Mouse (Mus musculus) neural tube, embryonic 12.5 days (tissue): ENCODE results near the gene Agtrap. TPM values are rescaled to one million over a fixed set of nuclear protein-coding genes. Genes with fewer than 3 reads are reported as not detected.
"Not testable (repeated sequence)": the region's sequence is repeated elsewhere in the genome, so short reads cannot be mapped to it uniquely, and the experiment has no call there.

Source experiments
- ATAC-seq: fragments of 200-750 bp; cut with Nextera tagmentation; 2 replicates; pipeline ENCODE4 v1.8.0; 2017; ENCODE audit warnings: low read depth, mild to moderate bottlenecking, moderate TSS enrichment, moderate library complexity; ENCODE audit not compliant: low FRiP score
- H3K27ac ChIP-seq: fragments of 300-500 bp; sonication (generic); 2 replicates; pipeline ENCODE4 v1.5.1; 2016
- H3K27me3 ChIP-seq: fragments of 300-500 bp; sonication (generic); replicated peaks from 2 replicates; pipeline ENCODE4 v1.6.1; 2016; ENCODE audit warnings: mild to moderate bottlenecking
- H3K36me3 ChIP-seq: fragments of 300-500 bp; sonication (generic); 2 replicates; pipeline ENCODE4 v1.6.1; 2016; ENCODE audit warnings: mild to moderate bottlenecking
- H3K4me1 ChIP-seq: fragments of 300-500 bp; sonication (generic); 2 replicates; pipeline ENCODE4 v1.6.1; 2016
- H3K4me2 ChIP-seq: fragments of 300-500 bp; sonication (generic); replicated peaks from 2 replicates; pipeline ENCODE4 v1.6.1; 2016; ENCODE audit warnings: mild to moderate bottlenecking
- H3K4me3 ChIP-seq: fragments of 300-500 bp; sonication (generic); 2 replicates; pipeline ENCODE4 v1.5.1; 2016
- H3K9ac ChIP-seq: fragments of 300-500 bp; sonication (generic); 2 replicates; pipeline ENCODE4 v1.6.1; 2016; ENCODE audit warnings: mild to moderate bottlenecking
- H3K9me3 ChIP-seq: fragments of 300-500 bp; sonication (generic); 2 replicates; pipeline ENCODE4 v1.6.1; 2016; ENCODE audit warnings: mild to moderate bottlenecking
- WGBS: fragments of 180-500 bp; shearing (Covaris S2); methylation state at CpG from one replicate; pipeline ENCODE4 v1.1.7; 2016; 5-methylcytosine and 5-hydroxymethylcytosine counted together
- polyA plus RNA-seq: library from polyadenylated mRNA; unstranded; fragments of >200 nt; fragmentation: Nextera tagmentation; extraction: Ambion mirVana; gene quantifications from 2 replicates; pipeline ENCODE4 v1.2.1, GENCODE M21; 2016

Gene Agtrap
- polyA plus RNA-seq, 1 experiment from 2014 or later = 10.2 TPM

GRCm38 (mm10) chr4:148053417-148053920 lies 34.4 kb downstream of the Agtrap start:
- 95% methylated on average over 12 of the region's 12 CpGs for WGBS
- Histone ChIP-seq H3K27ac (no peak overlapping the region), H3K36me3 (peaks cover 98% of the 10 kb centered on the region), H3K4me3 (no peak overlapping the region), H3K27me3 (no peaks in the 10 kb centered on the region), H3K4me2 (no peak overlapping the region), H3K9ac (no peak overlapping the region), H3K9me3 (no peaks in the 10 kb centered on the region), H3K4me1 (no peaks in the 10 kb centered on the region)
- no peak for ATAC-seq

GRCm38 (mm10) chr4:148052976-148053375 lies 34.9 kb downstream of the Agtrap start:
- H3K4me2 ChIP-seq = no peak overlapping the region
- no peaks in the 10 kb centered on the region for H3K27me3 ChIP-seq
- H3K9me3 ChIP-seq = no peaks in the 10 kb centered on the region
- H3K4me1 ChIP-seq = no peaks in the 10 kb centered on the region
- no peak overlapping the region for H3K4me3 ChIP-seq
- WGBS = 93% methylated on average over 2 of the region's 2 CpGs
- H3K36me3 ChIP-seq = peaks cover 98% of the 10 kb centered on the region
- no peak overlapping the region for H3K27ac ChIP-seq
- H3K9ac ChIP-seq = no peak overlapping the region
- no peak for ATAC-seq

- 88% methylated on average over 11 of the region's 11 CpGs for WGBS
- Histone ChIP-seq H3K4me2 (no peak overlapping the region), H3K9me3 (no peaks in the 10 kb centered on the region), H3K4me3 (no peak overlapping the region), H3K9ac (no peak overlapping the region), H3K4me1 (no peaks in the 10 kb centered on the region), H3K36me3 (peaks cover 92% of the 10 kb centered on the region), H3K27me3 (no peaks in the 10 kb centered on the region), H3K27ac (no peak overlapping the region)
- ATAC-seq = no peak
Measured at GRCm38 (mm10) chr4:148051886-148052285, 35.9 kb downstream of the Agtrap start.

GRCm38 (mm10) chr4:148051046-148051776 lies 36.6 kb downstream of the Agtrap start:
- WGBS = 94% methylated on average over 13 of the region's 13 CpGs
- H3K27ac ChIP-seq = no peak overlapping the region
- no peak overlapping the region for H3K9ac ChIP-seq

GRCm38 (mm10) chr4:148050396-148050914 lies 37.4 kb downstream of the Agtrap start:
- peaks cover 82% of the 10 kb centered on the region for H3K36me3 ChIP-seq
- H3K9me3 ChIP-seq, H3K27me3 ChIP-seq, H3K4me2 ChIP-seq, H3K27ac ChIP-seq, H3K4me3 ChIP-seq, H3K9ac ChIP-seq, H3K4me1 ChIP-seq, ATAC-seq: not testable (repeated sequence)
- WGBS = 95% methylated on average over 3 of the region's 3 CpGs

More at GRCm38 (mm10) chr4:148051046-148051776, 36.6 kb downstream of the Agtrap start:
- no peak for ATAC-seq
- Histone ChIP-seq H3K36me3 (peaks cover 86% of the 10 kb centered on the region), H3K9me3 (no peaks in the 10 kb centered on the region), H3K4me3 (no peak overlapping the region), H3K4me2 (no peak overlapping the region), H3K27me3 (no peaks in the 10 kb centered on the region), H3K4me1 (no peaks in the 10 kb centered on the region)

- no peak overlapping the region for H3K4me2 ChIP-seq
- no peaks in the 10 kb centered on the region for H3K27me3 ChIP-seq
- H3K9me3 ChIP-seq = no peaks in the 10 kb centered on the region
- H3K36me3 ChIP-seq = peaks cover 67% of the 10 kb centered on the region
- no peak overlapping the region for H3K4me3 ChIP-seq
- no peak overlapping the region for H3K27ac ChIP-seq
- 80% methylated on average over 4 of the region's 4 CpGs for WGBS
- H3K9ac ChIP-seq = no peak overlapping the region
- H3K4me1 ChIP-seq = peaks cover 18% of the 10 kb centered on the region
- ATAC-seq = no peak
Measured at GRCm38 (mm10) chr4:148046450-148047031, 41.3 kb downstream of the Agtrap start.

GRCm38 (mm10) chr4:148044113-148044512 lies 43.7 kb downstream of the Agtrap start:
- H3K9me3 ChIP-seq = no peaks in the 10 kb centered on the region
- H3K27me3 ChIP-seq = no peaks in the 10 kb centered on the region
- peaks cover 42% of the 10 kb centered on the region for H3K4me1 ChIP-seq
- no peak overlapping the region for H3K4me3 ChIP-seq
- H3K4me2 ChIP-seq = no peak overlapping the region
- 84% methylated on average over 2 of the region's 2 CpGs for WGBS
- H3K27ac ChIP-seq = no peak overlapping the region
- H3K9ac ChIP-seq = no peak overlapping the region
- ATAC-seq = no peak
- H3K36me3 ChIP-seq = peaks cover 44% of the 10 kb centered on the region

GRCm38 (mm10) chr4:148043327-148043726 lies 44.5 kb downstream of the Agtrap start:
- H3K4me1 ChIP-seq = peaks cover 42% of the 10 kb centered on the region
- peaks cover 36% of the 10 kb centered on the region for H3K36me3 ChIP-seq
- ATAC-seq = not testable (repeated sequence)

GRCm38 (mm10) chr4:148041611-148042191 lies 46.1 kb downstream of the Agtrap start:
- H3K9ac ChIP-seq = peak overlapping the region; percentile 64
- peaks cover 49% of the 10 kb centered on the region for H3K4me1 ChIP-seq
- H3K4me2 ChIP-seq = peak overlapping the region; percentile 89
- H3K36me3 ChIP-seq = peaks cover 27% of the 10 kb centered on the region
- peak overlapping the region; percentile 68; the same call in 1 of the 2 replicates for H3K27ac ChIP-seq
- 5% methylated on average over 16 of the region's 16 CpGs for WGBS
- H3K27me3 ChIP-seq = no peaks in the 10 kb centered on the region
- no peak for ATAC-seq
- H3K4me3 ChIP-seq = peak overlapping the region; percentile 45
- H3K9me3 ChIP-seq = no peaks in the 10 kb centered on the region

More at GRCm38 (mm10) chr4:148043327-148043726, 44.5 kb downstream of the Agtrap start:
- H3K4me2 ChIP-seq = peak overlapping the region; percentile 89; the same call in 1 of the 2 replicates
- not testable (repeated sequence) for H3K4me3 ChIP-seq, H3K27ac ChIP-seq, H3K9ac ChIP-seq, H3K27me3 ChIP-seq, H3K9me3 ChIP-seq
- WGBS = 86% methylated on average over 7 of the region's 8 CpGs

GRCm38 (mm10) chr4:148040933-148041610 lies 46.8 kb downstream of the Agtrap start:
- Histone ChIP-seq H3K9ac (peak overlapping the region; percentile 64), H3K9me3 (no peaks in the 10 kb centered on the region), H3K27ac (peak overlapping the region; percentile 68), H3K36me3 (peaks cover 31% of the 10 kb centered on the region), H3K4me2 (peak overlapping the region; percentile 89), H3K27me3 (no peaks in the 10 kb centered on the region), H3K4me3 (peak overlapping the region; percentile 45), H3K4me1 (peaks cover 49% of the 10 kb centered on the region)
- under 1% methylated on average over 19 of the region's 19 CpGs for WGBS
- peak; percentile 39 for ATAC-seq

GRCm38 (mm10) chr4:148040029-148040830 lies 47.6 kb downstream of the Agtrap start:
- no peaks in the 10 kb centered on the region for H3K27me3 ChIP-seq
- peak overlapping the region; percentile 45 for H3K4me3 ChIP-seq
- H3K9me3 ChIP-seq = no peaks in the 10 kb centered on the region
- whole genome bisulfite sequencing = 62% methylated on average over 15 of the region's 15 CpGs
- ATAC-seq = no peak
- peak overlapping the region; percentile 64 for H3K9ac ChIP-seq
- H3K27ac ChIP-seq = peak overlapping the region; percentile 68; the same call in 1 of the 2 replicates
- peaks cover 49% of the 10 kb centered on the region for H3K4me1 ChIP-seq
- peak overlapping the region; percentile 89 for H3K4me2 ChIP-seq
- H3K36me3 ChIP-seq = peaks cover 31% of the 10 kb centered on the region
